Mouse (Mus musculus): ENCODE results near the gene Plekhg4.

Plekhg4 gene

DNA sequence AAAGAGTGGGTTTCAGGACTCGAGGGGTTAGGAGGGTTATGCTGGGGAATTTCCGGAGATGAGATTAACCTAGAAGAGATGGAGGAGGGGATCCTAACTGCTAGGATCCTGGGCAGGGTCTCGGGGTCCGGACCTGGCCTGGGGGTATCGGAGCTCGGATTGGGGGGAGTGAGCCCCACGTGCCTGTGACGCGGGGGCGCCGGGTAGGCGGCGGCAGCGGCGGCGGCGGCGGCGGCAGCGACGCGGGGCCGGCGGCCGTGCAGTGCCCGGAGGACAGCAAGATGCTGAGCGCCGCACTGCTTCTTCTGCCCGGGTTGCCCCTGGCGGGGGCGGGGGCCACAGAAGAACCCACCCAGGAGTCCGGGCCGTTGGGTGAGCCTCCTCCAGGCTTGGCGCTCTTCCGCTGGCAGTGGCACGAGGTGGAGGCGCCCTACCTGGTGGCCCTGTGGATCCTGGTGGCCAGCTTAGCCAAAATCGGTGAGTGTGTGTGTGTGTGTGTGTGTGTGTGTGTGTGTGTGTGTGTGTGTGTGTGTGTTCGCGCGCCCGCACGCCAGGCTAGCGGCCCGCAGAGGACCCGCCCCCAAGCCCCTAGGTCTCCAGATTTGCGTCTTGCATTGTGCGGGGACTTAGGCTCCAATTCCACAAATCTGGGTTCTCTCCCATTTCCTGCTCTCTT is 23.8 kb upstream of the Plekhg4 start:
- DNase-seq (ENCODE audit: low read depth, low spot score) = peak; percentile 38

DNA sequence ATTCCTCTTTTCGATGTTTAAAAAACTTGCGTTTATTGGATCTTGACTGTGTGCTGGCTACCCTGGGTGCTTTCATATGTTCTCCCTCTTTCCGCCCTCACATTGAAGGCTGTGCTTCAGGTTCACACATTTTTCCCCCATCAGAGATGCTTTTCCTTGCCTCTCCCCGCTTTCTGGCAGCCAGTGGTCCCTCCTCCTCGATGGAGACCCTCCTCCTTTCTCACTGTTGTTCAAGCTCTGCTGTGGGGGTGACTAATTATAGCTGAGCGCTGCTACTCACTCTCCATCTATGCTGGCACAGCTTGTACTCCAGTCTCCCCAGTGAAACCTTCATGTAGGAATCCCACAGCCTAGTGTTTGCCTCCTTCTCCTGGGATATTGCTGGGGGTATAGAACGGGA is 22.9 kb upstream of the Plekhg4 start:
- DNase-seq (ENCODE audit: low read depth, low spot score) = no peak

DNA sequence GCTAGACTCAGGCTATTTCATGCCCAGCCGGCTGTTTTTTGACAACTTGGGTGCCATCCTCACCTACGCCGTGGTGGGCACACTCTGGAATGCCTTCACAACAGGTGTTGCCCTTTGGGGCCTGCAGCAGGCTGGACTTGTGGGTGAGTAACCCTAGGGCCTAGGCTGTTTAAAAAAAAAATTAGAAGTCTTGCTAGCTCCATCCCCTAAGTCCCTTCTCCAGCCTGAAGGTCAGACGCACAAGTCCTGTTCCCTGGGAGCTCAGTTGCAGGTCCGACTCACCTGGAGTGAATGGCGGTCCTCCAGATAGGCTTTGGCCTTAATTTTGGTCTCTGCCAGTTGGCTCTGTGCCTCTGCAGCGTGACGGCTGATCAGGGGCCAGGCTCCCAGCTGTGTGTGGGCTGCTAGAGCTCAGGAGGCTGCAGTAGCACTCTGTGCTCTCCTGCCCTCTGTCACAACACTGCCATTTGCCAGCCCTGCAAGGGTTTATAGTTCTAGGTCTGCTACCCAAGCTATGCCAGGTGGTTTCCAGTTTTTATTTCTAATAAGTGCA is 19.4 kb upstream of the Plekhg4 start:
- DNase-seq (ENCODE audit: low read depth, low spot score) = no peak

GRCm38 (mm10) chr8:105354549-105354948 is 18.5 kb upstream of the Plekhg4 start:
- no peak for DNase-seq (ENCODE audit: low read depth, low spot score)

DNA sequence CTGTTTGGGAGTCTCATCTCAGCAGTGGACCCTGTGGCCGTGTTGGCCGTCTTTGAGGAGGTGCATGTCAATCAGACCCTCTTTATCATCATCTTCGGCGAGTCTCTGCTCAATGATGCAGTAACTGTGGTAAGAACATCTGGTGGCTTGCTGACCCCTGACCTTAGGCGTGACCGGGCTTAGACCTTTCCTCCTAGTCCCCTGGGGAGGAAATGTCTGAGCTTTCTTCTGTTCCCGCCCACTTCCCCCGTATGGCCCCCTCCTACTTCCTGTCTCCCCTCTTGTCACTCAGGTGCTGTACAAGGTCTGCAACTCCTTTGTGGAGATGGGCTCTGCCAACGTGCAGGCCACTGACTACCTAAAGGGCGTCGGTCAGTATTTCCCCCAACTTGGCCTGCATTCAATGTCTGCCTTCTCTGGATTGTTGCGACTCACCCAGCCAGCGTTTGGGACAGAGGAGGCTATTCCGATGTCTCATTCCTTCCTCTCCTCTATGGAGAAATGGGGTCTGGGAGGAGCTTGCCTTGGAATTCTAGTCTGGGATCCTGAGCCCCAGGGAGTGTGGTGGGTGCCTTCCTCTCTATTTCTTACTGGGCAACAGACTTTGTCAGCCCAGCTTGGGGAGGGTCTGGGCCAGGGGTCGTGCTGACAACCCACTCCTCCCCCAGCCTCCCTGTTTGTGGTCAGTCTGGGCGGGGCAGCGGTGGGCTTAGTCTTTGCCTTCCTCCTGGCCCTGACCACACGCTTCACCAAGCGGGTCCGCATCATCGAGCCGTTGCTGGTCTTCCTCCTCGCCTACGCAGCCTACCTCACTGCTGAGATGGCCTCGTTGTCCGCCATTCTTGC is 17.7 kb upstream of the Plekhg4 start:
- DNase-seq (ENCODE audit: low read depth, low spot score) = peak; percentile 53

GRCm38 (mm10) chr8:105356681-105357080 is 16.4 kb upstream of the Plekhg4 start:
- no peak for DNase-seq (ENCODE audit: low read depth, low spot score)

DNA sequence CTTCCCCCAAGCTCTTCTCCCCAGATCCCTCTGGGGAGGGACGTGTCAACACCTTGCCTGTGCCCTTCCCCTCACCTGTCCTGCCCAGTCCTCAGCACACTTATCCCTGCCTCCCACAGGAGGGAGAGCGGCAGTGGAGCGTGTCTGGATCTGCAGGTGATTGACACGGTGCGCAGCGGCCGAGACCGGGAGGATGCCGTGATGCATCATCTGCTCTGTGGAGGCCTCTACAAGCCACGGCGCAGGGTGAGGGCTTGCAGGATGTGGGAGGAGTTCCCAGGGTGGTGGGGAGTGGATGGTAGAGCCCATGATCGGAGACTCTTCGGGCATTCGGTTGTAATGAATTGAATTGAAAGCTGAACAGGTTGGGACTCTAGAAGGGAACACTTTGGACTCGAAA is 13.9 kb upstream of the Plekhg4 start:
- no peak for DNase-seq (ENCODE audit: low read depth, low spot score)

DNA sequence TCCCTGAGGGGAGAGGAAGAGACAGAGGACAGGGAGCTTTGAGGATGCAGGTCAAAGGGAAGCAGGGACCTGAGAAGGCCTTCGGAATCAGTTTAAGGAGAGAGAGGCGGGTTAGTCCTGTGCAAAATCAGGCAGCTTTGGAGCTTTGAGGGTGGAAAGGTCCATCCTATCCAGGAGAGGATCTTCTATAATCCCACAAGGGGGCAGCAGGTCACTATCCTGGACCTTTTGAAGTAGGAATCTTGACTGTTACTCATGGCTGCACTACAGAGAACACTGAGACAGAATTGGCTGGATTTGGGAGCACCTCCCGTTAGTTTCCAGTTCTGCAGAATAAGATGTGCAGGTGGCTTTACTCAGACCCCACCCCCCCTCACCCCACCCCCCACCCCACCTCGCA is 13.4 kb upstream of the Plekhg4 start:
- peak; percentile 55 for DNase-seq (ENCODE audit: low read depth, low spot score)

DNA sequence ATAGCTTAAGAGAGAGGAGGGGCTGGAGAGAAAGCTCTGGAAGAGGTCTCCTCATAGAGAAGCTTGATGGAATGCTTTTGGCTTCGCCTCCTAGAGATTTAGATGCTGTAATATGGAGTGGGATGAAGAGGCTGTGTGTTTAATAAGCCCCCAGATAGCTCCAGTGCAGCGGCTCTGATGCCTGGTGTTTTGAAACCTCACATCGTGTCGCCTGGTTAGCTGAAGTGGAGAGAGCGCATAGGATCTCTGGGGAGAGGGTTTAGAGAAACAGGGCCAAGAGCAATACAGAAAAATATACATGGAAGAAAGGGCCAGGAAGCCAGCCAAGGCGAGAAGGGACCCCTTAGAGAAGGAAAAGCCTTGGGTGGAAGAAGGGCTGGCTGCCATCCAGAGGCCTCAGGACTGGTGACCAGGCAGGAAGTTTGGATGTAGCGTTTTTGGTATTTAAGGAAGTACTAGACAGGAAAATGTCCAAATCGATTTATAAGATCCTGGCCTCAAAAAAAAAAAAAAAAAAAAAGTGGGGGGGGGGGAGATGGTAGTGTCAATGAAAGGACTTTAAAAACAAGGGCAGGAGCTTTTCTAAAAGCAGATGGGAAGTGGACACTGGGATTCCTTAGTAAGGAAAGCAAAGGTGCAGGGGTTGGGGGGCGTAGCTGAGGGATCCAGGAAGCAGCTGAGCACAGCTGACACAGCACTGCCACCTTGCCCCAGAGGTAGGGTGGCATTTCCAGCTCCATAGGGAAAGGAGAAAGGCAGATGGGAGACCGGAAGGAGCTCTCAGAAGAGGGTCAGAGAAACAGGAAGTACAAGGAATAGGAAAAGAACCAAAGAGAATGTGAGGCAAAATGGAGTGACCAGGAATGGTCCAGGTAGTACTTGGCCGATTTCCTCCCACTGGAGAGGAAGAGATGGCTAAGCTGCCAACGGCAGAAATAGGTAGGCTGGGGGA is 11.0 kb upstream of the Plekhg4 start:
- DNase-seq (ENCODE audit: low read depth, low spot score) = no peak

GRCm38 (mm10) chr8:105367107-105367506 is 6.0 kb upstream of the Plekhg4 start:
- peak; percentile 67 for DNase-seq (ENCODE audit: low read depth, low spot score)

- DNase-seq (ENCODE audit: low read depth, low spot score) = no peak
Observed at GRCm38 (mm10) chr8:105372473-105372872, 601 bp upstream of the Plekhg4 start.

GRCm38 (mm10) chr8:105374513-105374966 is 1.5 kb downstream of the Plekhg4 start:
- peak; percentile 96 for DNase-seq (ENCODE audit: low read depth, low spot score)

- DNase-seq (ENCODE audit: low read depth, low spot score) = no peak
Observed at GRCm38 (mm10) chr8:105378673-105379072, 5.6 kb downstream of the Plekhg4 start.

GRCm38 (mm10) chr8:105380308-105380707 is 7.2 kb downstream of the Plekhg4 start:
- DNase-seq (ENCODE audit: low read depth, low spot score) = no peak

- no peak for DNase-seq (ENCODE audit: low read depth, low spot score)
Observed at GRCm38 (mm10) chr8:105384070-105384469, 11.0 kb downstream of the Plekhg4 start.

DNA sequence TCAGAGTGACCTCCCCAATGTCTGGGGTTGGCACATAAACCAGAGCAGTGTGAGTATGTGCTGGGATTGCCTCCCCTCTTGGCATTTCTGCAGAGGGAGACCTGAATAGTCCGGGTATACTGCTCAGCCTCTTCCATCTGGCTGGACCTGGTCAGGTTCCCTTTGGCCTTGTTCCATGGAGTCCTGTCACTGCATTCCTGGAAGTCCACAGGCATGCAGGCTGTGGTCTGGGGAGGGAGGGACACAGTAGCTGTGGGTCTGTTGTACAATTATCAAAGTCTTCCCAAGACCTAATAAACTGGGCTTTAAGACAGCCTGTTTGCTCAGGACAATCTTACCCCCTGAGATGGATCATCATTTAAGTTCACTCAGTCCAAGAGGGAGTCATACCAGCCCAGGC is 14.1 kb downstream of the Plekhg4 start:
- DNase-seq (ENCODE audit: low read depth, low spot score) = no peak

DNA sequence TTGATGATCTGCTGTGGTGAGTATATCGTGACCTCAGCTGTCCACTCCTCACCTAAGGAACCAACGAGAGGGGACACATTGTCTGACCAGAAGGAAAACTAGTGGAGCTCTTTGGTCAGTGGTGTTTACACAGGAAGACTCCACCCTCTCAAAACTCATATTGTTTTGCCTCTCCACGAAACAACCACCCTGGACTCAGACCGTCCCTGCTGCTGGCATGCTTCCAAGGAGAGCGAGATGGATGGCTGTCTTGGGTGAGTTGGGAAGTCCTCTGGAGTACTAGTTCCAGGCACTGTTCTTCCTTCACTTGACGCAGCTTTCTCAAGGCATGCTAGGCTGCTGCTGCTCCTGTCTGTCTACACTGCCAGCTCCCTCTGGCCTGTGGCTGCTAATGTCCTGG is 16.0 kb downstream of the Plekhg4 start:
- DNase-seq (ENCODE audit: low read depth, low spot score) = no peak

- no peak for DNase-seq (ENCODE audit: low read depth, low spot score)
Observed at GRCm38 (mm10) chr8:105393089-105393787, 20.2 kb downstream of the Plekhg4 start.

- DNase-seq (ENCODE audit: low read depth, low spot score) = peak; percentile 49
Observed at GRCm38 (mm10) chr8:105393915-105394314, 20.8 kb downstream of the Plekhg4 start.

GRCm38 (mm10) chr8:105397747-105398146 is 24.7 kb downstream of the Plekhg4 start:
- peak; percentile 78 for DNase-seq (ENCODE audit: low read depth, low spot score)

DNA sequence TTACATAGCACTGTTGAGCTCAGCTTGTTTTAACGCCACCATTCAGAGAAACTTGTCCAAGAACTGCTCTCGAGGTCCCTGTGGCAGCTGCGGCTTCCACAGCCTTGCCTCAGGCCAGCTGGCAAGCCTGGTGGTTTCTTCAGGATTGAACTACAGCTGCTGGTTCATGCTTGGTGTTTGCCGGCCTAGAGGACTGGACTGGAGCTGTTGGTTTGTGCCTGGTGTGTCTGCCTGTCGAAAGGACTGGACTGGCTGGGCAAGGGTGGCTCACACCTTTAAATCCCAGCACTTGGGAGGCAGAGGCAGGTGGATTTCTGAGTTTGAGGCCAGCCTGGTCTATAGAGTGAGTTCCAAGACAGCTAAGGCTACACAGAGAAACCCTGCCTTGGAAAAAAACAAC is 26.9 kb downstream of the Plekhg4 start:
- DNase-seq (ENCODE audit: low read depth, low spot score) = no peak

Measured in ZHBTc4 (cell line).